Mouse (Mus musculus): ENCODE data around the gene Slc26a6.

Slc26a6 gene

DNA sequence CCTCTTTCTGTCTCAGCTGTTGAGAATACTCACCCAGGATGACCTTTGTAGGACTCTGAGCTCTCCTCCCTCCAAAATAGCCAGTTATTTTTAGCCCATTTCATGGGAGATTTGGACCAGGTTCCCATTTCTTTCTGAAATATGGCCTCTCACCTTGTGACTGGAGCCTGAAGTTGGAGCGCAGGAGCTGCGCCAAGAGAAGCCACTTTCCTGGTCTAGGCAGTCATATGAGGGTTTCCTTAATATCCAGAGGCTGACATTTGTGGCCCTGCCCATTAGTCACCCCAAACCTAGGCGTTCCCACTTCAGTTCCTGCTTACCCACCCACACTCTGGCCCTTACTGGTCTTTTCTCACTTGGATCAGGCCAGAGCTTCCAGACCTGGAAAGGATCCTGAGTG, at the start of gene Slc26a6:
Slc26a6 (plus strand) TSS at position 308 of the 400 bp plus-strand sequence.
- no peak for DNase-seq

DNA sequence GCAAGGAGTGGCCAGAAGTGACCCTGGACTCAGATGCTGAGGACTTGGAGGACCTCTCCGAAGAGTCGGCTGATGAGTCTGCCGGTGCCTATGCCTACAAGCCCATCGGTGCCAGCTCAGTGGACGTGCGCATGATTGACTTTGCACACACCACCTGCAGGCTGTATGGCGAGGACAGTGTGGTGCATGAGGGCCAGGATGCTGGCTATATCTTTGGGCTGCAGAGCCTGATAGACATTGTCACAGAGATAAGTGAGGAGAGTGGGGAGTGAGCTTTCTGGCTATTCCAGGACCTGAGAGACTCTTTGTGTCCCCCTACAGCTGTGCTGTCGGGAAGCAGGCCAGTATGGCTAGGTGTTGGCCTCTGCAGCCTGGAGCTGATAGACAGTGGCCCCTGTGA, 47.3 kb upstream of the Slc26a6 start:
- no peak for DNase-seq

DNA sequence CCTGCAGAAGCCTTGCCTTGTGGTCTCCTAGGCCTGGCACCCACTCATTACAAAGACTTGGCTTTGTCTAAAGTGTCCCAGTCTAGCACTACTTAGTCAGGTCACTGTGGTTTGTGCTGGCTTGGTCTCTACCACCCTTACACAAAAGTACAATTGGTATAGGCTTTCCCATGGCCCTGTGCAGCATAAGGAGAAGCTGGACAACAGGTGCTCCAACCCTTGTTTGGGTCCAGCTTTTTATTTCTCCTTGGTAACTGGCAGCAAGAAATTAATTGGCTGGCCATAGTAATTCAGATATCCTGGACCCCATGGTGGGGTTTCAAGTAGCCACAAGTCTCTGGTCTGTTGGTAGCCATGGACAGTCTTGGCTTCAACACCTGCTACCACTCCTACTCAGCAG, 46.7 kb upstream of the Slc26a6 start:
- DNase-seq: no peak

DNA sequence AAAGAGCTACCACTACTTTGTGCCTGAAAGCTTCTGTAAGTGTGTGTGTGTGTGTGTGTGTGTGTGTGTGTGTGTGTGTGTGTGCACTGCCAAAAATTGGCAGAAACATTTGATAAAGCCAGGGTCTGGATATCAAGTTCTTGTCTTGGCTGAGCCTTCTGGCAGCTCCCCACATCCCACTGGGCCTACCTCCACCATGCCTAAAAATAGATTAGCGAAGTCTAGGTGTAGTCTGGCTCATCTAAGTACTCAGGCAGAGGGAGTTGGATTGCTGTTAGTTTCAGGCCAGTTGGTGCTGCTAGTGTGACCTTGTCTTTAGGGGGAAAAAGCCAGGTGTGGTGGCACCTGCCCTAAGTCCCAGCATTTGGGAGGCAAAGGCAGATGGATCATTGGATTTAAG, 46.3 kb upstream of the Slc26a6 start:
- no peak for DNase-seq

DNA sequence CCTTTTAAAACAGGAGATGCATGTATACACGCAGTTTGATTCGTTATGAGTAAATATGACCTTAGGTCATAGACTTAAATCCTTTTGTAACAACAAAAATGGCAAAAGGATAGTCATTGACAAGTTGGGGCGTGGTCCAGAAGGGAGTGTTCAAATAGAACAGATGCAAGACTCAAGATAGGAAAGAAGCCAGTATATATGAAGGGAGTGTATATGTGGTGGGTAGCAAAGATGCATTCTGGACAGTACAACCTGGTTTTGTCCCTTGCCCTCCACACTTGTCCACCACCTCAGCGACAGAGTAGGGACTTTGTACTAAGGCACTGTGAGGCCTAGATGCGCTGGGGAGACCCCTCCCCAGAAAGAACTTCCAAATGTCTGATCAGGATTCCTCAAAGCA, 45.4 kb upstream of the Slc26a6 start:
- DNase-seq: no peak

DNA sequence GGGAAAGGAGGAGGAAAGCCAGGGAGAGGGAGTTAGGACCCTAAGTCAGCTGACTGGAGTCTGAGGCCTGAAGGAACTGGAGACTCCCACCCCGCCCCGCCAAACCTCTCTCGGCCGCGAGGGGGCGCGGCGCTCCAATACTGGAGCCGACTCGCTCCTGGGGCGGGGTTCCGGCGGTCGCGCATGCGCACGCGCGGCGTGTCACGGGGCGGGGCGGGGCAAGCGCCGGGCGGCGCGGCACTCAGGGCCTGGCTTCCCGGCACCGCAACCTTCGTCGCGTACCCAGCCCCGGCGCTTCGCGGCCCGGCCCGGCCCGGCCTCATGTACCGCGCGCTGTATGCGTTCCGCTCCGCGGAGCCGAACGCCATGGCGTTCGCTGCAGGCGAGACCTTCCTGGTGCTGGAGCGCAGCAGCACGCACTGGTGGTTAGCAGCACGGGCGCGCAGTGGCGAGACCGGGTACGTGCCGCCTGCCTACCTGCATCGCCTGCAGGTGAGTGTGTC, 44.9 kb upstream of the Slc26a6 start, which contains the start of gene Nckipsd:
Nckipsd (plus strand) TSS at position 206 of the 503 bp plus-strand sequence.
- peak; percentile 99 for DNase-seq

DNA sequence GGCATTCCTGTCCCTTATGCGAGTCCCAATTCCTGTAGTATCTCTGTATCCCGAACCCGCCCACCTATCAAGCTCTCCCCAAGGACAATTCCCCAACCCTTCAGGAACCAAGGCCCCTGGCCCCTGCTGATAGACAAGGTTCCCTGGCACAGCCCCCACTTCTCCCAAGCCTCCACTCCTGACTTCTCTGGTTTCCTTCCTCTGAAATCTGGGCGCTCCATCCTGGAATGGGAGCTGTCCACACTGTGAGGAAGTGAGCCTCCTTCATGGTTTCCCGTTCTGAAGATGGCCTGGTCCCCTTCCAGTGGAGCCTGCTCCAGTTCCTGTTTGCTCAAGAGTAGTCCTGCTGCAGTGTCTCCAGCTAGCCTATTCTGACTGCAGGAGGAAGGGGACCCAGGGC, 43.9 kb upstream of the Slc26a6 start:
- no peak for DNase-seq

DNA sequence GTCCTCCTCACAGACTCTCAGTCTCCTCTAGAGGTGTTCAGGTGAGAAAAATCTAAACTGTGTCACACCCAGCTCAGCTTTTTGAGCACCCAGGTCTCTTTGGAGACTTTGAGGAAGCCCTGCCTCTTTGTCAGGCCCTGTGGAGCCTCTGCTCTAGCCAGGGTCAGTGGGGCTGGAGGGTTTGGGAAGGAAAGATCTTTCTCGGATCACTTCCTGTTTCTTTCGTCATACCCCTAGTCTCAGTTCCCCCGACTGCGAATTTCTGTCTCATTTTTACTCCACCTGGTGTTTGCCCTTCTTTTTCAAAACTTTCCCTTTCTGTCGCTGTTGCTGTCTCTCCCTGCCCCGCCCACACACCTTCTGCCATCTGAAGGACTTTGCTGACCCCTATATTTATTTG, 43.4 kb upstream of the Slc26a6 start:
- no peak for DNase-seq

DNA sequence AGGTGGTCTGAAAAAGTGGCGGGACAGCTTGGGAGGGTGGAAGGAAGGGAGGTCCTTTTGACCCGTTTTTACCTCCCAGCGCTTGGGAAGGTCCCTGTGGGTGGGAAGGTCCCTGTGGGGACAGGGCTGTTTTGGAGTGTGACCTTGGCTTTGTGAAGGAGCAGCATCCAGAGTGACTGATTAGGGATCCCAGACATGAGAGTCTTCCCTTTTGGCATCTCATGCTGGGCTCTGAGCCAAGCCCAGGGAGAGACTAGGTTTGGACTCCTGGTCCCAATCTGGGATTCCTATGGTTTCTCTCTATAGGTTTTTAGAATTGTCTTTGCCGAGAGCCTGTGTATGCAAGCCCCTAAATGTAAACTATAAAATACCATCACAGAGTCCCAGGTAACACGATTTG, 42.6 kb upstream of the Slc26a6 start:
- DNase-seq: no peak

DNA sequence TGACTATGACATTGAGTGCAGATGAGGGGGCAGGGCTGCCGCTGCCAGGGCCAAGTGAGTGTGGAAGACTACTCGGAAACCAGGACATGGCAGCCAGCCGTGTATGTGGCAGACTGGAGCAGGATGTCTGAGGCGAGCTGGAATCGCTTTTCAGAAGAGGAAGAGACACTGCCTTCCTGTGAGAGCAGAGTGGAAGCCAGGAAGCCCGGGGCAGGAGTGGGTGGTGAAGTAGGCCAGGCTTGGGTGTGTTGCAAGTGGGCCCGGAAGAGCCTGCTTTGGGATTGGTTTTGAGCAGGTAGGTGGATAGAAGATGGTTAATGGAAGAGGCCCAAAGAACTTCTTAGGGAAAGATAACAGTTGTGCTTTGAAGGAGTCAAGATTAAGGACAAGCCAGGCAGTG, 37.5 kb upstream of the Slc26a6 start:
- no peak for DNase-seq

DNA sequence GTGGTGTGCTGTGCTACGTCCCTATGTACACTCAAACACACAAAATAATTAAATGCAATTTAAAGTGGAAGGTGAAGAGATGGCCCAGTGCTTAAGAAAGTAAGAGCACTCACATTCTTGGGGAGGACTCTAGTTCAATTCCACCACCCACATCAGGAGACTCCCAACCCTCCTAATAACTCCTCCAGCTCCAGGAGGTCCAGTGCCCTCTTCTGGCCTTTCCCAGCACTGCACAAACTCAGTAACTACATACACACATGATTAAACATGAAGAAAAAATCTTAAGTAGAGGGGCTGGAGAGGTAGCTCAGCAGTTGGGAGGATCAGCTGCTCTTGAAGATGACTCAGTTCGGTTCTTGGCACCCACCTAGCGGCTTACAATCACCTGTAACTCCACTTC, 33.6 kb upstream of the Slc26a6 start:
- peak; percentile 77 for DNase-seq

DNA sequence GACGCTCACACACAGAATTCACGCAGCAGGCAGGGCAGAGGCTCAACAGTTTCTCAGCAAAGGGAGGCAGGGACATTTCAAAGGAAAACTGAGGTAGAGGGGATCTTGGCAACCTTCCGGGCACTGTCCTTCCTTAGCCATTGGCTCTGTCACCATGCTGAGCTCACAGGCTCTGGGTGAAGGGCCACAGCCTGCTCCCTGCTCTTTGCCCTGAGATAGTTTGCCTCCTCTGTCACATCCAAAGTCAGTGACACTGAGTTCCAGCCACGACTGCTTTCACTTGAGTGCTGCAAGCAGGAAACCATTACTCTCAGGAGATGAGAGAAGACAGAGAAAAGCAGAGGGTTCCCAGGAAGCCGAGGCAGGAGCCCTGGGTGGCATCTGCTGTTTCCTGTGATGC, 33.0 kb upstream of the Slc26a6 start:
- no peak for DNase-seq

DNA sequence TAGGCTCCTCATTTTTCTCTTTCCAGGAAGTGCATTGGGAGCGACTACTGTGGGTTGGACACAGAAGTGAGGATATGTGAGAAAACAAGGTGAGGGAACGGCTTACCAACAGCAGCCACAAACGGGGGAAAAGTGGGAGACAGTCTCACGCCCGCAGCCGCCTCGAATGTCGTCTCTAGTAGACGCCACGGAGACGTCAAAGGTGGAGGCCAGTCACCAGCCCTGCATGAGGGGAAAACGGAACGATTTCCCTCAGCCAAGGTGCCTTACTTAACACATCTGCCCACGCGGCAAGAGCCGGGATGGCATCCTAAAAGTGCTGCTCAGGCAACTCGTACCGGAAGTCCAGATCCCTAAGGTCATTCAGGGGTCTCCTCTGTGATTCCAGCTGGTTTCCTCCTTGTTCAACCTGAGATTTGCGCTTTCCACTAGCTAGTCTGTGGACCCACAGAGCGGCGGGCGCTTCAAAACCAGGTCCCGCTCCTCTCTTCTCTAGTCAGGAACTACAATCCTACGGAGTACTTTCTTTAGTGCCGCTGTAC, 28.9 kb upstream of the Slc26a6 start:
- DNase-seq: no peak

DNA sequence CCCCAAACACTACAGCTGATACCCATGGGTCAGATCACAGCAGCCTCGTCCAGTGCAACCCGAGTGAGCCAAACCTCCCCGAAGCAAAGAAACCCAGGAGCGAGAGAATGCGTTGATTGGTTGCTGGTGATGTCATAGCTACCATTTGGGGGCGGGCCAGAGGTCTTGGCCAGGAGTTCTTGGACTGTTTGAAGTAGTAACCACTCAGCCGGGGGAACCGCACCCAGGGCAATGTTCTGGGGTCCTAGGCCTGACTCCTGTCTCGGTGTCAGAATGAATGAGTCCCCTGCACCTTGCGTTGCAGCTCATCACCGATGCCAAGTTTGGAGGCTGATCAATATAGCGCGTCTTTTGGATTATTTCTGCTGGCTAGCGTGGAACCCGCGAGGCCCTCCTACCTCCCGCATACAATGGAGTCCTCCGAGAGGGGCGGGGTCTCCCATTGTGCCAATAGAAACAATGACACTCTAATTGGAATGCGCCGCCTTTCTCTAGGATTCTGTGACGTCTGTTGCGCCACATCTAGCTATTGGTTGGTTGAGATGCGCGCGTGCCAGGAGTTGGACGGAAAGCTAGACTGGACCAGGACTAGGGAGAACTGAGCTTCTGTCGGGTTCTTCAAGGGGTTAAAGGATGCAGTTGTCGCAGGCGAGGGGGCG, 28.2 kb upstream of the Slc26a6 start:
- DNase-seq: peak; percentile 87

DNA sequence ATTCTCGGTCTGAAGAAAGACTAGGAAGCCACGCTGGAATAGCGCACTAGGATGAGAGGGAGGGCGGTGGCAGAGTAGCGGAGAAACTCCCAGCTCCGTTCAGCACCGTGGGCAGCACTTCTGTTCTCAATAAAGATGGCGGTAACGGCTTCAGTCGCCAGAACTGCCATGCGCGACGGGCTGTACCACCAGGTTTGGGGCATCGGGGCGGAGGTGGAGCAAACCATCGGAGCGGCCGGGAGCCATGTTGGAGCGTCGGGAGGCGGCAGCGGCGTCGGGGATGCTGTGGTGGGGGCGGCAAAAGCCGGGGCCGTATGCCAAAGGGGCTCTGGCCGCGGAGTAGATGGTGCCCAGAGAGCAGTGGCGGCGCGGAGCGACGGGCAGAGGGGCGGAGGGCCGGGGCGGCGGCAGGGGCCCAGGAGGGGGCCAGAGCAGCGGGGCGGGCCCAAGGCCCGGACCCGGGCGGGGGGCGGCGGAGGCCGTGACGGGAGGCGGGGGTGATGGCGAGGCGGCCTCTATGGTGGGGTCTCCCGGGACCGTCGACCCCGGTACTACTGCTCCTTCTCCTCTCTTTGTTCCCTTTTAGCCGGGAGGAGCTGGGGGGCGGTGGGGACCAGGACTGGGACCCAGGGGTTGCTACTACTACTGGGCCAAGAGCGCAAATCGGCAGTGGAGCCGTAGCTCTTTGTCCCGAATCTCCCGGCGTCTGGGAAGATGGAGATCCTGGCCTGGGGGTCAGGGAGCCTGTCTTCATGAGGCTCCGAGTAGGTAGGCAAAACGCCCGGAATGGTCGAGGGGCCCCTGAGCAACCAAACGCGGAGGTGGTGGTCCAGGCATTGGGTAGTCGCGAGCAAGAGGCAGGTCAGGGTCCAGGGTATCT, 27.0 kb upstream of the Slc26a6 start, which contains the start of gene Celsr3:
Celsr3 (plus strand) TSS at position 501 of the 880 bp plus-strand sequence.
- peak; percentile 91 for DNase-seq

DNA sequence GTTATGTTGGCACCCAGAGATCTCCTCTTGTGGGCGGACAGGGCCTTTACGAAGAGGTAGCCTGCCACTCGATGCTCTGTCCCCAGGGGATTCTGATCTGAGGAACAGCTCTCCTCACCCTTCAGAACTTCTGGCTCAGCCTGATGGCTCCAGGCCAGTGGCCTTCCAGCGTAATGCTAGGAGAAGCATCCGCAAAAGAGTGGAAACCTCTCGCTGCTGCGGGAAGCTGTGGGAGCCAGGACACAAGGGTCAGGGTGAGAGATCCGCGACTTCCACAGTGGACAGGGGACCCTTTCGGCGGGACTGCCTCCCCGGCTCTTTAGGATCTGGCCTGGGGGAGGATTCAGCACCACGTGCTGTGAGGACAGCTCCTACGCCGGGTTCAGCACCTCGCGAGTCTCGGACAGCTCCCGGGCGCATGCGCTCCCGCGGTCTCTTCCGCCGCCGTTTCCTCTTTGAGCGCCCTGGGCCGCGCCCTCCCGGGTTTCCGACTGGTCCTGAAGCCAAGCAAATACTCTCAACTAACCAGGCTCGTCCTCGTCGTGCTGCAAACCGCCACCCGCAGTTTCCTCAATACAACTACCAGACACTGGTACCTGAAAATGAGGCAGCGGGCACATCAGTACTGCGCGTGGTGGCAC, 26.3 kb upstream of the Slc26a6 start:
- peak; percentile 65 for DNase-seq

DNA sequence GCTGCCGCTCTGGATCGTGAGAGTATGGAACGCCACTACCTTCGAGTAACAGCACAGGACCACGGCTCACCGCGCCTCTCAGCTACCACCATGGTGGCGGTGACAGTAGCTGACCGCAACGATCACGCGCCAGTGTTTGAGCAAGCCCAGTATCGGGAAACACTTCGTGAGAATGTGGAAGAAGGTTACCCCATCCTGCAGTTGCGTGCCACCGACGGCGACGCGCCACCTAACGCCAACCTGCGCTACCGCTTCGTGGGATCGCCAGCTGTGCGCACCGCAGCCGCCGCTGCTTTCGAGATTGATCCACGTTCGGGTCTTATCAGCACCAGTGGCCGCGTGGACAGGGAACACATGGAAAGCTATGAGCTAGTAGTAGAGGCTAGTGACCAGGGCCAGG, 25.6 kb upstream of the Slc26a6 start:
- no peak for DNase-seq

DNA sequence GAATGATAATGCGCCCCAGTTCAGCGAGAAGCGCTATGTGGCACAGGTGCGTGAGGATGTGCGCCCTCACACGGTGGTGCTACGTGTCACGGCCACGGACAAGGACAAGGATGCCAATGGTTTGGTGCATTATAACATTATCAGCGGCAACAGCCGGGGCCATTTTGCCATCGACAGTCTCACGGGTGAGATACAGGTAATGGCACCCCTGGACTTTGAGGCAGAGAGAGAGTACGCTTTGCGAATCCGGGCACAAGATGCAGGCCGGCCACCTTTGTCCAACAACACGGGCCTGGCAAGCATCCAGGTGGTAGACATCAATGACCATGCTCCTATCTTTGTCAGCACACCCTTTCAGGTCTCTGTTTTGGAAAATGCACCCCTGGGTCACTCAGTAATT, 25.2 kb upstream of the Slc26a6 start:
- no peak for DNase-seq

DNA sequence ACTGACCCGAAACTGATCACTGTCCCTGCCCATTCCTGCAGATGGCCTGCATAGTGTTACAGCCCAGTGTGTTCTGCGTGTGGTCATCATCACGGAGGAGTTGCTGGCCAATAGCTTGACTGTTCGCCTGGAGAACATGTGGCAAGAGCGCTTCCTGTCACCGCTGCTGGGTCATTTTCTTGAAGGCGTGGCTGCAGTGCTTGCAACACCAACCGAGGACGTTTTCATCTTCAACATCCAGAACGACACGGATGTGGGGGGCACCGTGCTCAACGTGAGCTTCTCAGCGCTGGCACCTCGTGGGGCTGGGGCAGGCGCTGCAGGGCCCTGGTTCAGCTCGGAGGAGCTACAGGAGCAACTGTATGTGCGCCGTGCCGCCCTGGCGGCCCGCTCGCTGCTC, 21.4 kb upstream of the Slc26a6 start:
- DNase-seq: no peak

DNA sequence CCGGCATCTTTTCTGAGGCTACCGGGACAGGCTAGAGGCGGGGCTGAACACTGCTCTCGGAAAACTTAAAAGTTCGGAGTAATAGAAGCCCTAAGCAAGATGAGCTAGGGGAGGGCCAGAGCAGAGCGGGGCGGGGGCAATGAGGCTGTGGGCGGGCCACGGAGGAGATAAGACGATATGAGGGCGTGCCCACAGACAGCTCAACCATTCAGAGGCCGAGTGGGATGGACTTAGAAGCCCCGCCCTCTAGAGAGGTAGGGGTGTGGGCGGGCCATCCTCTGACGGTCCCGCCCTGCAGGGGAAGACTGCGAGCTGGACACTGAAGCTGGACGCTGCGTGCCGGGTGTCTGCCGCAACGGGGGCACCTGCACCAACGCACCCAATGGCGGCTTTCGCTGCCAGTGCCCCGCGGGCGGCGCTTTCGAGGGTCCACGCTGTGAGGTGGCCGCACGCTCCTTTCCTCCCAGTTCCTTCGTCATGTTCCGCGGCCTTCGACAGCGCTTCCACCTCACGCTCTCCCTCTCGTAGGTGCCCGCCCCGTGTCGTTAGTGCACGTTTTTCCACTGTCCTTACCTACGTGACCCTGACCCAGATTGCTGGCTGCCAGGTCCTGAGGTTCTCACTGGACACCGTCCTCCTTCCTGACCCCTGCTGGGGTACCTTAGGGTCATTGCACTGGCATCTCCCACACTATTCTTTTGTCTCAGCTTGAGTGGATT, 20.5 kb upstream of the Slc26a6 start:
- DNase-seq: peak; percentile 69

DNA sequence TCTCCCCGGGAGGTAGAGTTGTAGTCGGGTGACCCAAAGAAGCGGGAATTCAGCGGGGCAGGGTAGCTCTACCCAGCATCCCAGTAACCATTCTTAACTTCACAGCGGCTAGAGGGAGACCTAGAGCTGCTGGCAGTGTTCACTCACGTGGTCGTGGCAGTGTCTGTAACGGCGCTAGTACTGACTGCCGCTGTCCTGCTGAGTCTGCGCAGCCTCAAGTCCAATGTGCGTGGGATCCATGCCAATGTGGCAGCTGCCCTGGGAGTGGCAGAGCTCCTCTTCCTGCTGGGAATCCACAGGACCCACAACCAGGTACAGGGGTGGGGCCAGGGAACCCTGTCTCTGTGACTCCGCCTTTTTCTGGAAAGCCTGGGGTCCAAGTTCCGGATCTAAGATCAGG, 10.1 kb upstream of the Slc26a6 start:
- DNase-seq: peak; percentile 51

DNA sequence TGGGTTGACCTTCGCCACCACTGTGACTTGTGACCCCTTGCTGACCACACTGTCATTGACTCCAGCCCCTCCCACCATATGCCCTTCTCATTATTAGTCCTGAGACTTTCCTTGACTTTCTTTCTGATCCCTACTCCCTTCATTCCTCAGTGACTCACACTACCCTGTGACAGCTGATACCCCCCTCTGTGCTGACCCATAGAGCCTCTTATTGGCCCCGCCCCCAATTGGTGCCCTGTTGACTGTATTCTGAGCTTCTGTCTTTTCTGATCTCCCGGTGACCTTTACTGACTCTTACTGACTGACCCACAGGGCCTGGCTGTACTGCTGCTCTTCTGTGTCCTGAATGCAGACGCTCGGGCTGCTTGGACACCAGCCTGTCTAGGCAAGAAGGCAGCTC, 7.7 kb upstream of the Slc26a6 start:
- no peak for DNase-seq

DNA sequence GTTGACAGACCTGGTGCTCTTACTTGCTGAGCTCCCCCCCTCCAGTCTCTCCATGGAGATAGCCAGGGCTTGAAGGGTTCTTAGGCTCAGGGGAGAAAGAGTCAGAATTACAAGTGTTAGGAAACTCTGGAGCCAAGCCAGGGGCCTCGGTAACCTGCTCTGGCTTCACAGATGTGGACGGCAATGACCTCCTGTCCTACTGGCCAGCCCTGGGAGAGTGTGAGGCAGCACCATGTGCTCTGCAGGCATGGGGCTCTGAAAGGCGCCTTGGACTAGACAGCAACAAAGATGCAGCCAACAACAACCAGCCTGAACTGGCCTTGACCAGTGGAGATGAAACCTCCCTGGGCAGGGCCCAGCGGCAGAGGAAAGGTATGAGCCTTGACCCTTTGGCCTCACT, 5.7 kb upstream of the Slc26a6 start:
- DNase-seq: no peak

All from right cerebral cortex, postnatal 4 days (tissue).